Comparison of ENCODE assay signal across 34 mouse cellular contexts in the genomic region with DNA sequence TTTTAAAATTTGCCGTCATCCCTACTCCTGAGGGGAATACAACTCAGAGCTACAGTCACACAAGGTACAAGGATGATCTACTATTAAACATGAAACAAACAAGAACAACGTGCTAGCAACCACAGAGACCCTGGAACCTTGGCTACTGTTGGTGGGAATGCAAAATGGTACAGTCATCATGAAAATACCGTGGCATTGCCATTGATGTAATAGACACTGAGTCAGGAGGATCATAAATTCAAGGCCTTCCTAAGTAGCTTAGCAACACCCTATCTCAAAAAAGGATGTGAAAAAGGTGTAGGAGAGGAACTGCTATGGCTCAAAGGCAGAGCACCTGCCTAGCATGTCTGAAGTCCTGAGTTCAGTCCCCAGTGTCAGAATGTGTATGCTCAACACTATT. TPM values are rescaled to one million over a fixed set of nuclear protein-coding genes. Genes with fewer than 3 reads are reported as not detected.
"Had no signal": no experiment of that assay in that cellular context is flagged by ENCODE, and none has a peak within 500 bp of the region (broad histone marks: within the 10 kb centered on the region; RNA-seq: fewer than 3 reads in every experiment).

No protein-coding gene starts in this region.

- ATAC-seq: forebrain, embryonic 13.5 days; forebrain, embryonic 14.5 days; forebrain, embryonic 15.5 days; forebrain, embryonic 16.5 days; forebrain, postnatal 0 days had no signal

- H3K4me2 ChIP-seq: embryonic facial prominence, embryonic 12.5 days; embryonic facial prominence, embryonic 13.5 days; embryonic facial prominence, embryonic 15.5 days; forebrain, embryonic 12.5 days; forebrain, embryonic 13.5 days; forebrain, embryonic 15.5 days had no signal

- H3K27ac ChIP-seq: embryonic facial prominence, embryonic 10.5 days; embryonic facial prominence, embryonic 12.5 days; embryonic facial prominence, embryonic 13.5 days; embryonic facial prominence, embryonic 15.5 days; forebrain, embryonic 10.5 days; forebrain, embryonic 12.5 days; forebrain, embryonic 13.5 days; forebrain, embryonic 15.5 days; gastrocnemius, adult 2 months; heart, adult 2 months had no signal

- H3K4me1 ChIP-seq: embryonic facial prominence, embryonic 12.5 days; embryonic facial prominence, embryonic 13.5 days; embryonic facial prominence, embryonic 15.5 days had no signal

- H3K9ac ChIP-seq: embryonic facial prominence, embryonic 12.5 days; embryonic facial prominence, embryonic 13.5 days; embryonic facial prominence, embryonic 15.5 days; forebrain, embryonic 12.5 days; forebrain, embryonic 13.5 days; forebrain, embryonic 15.5 days; forebrain, postnatal 0 days had no signal

- H3K4me3 ChIP-seq: embryonic facial prominence, embryonic 10.5 days; embryonic facial prominence, embryonic 12.5 days; embryonic facial prominence, embryonic 13.5 days; embryonic facial prominence, embryonic 15.5 days; erythroblast, embryonic 14.5 days; forebrain, embryonic 10.5 days; forebrain, embryonic 12.5 days; forebrain, embryonic 13.5 days; forebrain, embryonic 15.5 days; gastrocnemius, adult 2 months; heart, adult 2 months had no signal

- DNase-seq: cerebellum, adult 8-10 months; cerebellum, adult 9-10 months; cerebellum, adult 9-11 months; cerebellum, postnatal 10 days; cerebellum, postnatal 14 days; cerebellum, postnatal 36 days; embryo, embryonic 11 days; forebrain, postnatal 0 days; gastrocnemius, adult 2 months; gastrocnemius, postnatal 10 days; gastrocnemius, postnatal 14 days; gastrocnemius, postnatal 25 days; gastrocnemius, postnatal 36 days; heart, adult 18-20 months; heart, adult 2 months had no signal

- H3K9me3 ChIP-seq: embryonic facial prominence, embryonic 10.5 days; embryonic facial prominence, embryonic 12.5 days; embryonic facial prominence, embryonic 13.5 days; embryonic facial prominence, embryonic 15.5 days; forebrain, embryonic 10.5 days; forebrain, embryonic 12.5 days; forebrain, embryonic 13.5 days; forebrain, embryonic 15.5 days had no signal

- H3K36me3 ChIP-seq: embryonic facial prominence, embryonic 10.5 days; embryonic facial prominence, embryonic 12.5 days; embryonic facial prominence, embryonic 13.5 days; embryonic facial prominence, embryonic 15.5 days; forebrain, embryonic 10.5 days; forebrain, embryonic 12.5 days; forebrain, embryonic 15.5 days had no signal

RNA-seq across cellular contexts. Expression of a gene that starts 42.4 kb away (rescaled TPM):
- total RNA-seq: common myeloid progenitor, adult 5-6 weeks; gastrocnemius, adult 18-20 months; gastrocnemius, adult 2 months; gastrocnemius, adult 8-10 months; gastrocnemius, postnatal 10 days; gastrocnemius, postnatal 14 days; gastrocnemius, postnatal 25 days; gastrocnemius, postnatal 36 days; gastrocnemius, postnatal 4 days; granulocyte monocyte progenitor cell, adult 5-6 weeks; heart, adult 18-20 months; heart, adult 2 months; heart, adult 8-10 months had no signal
- polyA plus RNA-seq: embryonic facial prominence, embryonic 13.5 days; embryonic facial prominence, embryonic 14.5 days; erythroblast, embryonic 14.5 days; gonadal fat pad, adult 2 months; heart, adult 2 months had no signal

RNA-seq across cellular contexts. Expression of a gene that starts 51.5 kb away (rescaled TPM):
- polyA plus RNA-seq: erythroblast, embryonic 14.5 days had no signal
